Mouse (Mus musculus) ES-Bruce4 (cell line): ENCODE results near the gene Auts2.

Experiments
- CTCF ChIP-seq: IDR thresholded peaks from one replicate; pipeline ENCODE4 v1.8.1; 2011; ENCODE audit warnings: low read depth, low read length
- EP300 ChIP-seq: IDR thresholded peaks from 2 replicates; pipeline ENCODE4 v1.6.1; 2011; ENCODE audit warnings: low read depth, low read length; ENCODE audit not compliant: insufficient read depth
- POLR2A ChIP-seq: IDR thresholded peaks from one replicate; pipeline ENCODE4 v1.8.1; 2011; ENCODE audit warnings: low read length; ENCODE audit not compliant: insufficient read depth

GRCm38 (mm10) chr5:132498045-132498444 lies 45.1 kb downstream of the Auts2 start:
- no peak for TF ChIP-seq CTCF
- no peak for TF ChIP-seq EP300
- no peak for TF ChIP-seq POLR2A
